Mouse (Mus musculus) forebrain, embryonic 14.5 days (tissue): ENCODE results near the gene Lekr1. TPM values are rescaled to one million over a fixed set of nuclear protein-coding genes. Genes with fewer than 3 reads are reported as not detected.
A peak's percentile ranks its signal among the peaks of the same experiment; 100 is the strongest.

Experiments used
- ATAC-seq: fragments of 200-750 bp; cut with Nextera tagmentation; 2 replicates; pipeline ENCODE4 v1.8.0; 2017; ENCODE audit warnings: mild to moderate bottlenecking, moderate library complexity
- DNase-seq: peaks from one replicate; pipeline ENCODE4 v3.0.0-alpha.2; 2015; ENCODE audit warnings: low spot score
- H3K27ac ChIP-seq: fragments of 300-500 bp; sonication (generic); 2 replicates; pipeline ENCODE4 v1.5.1; 2014; ENCODE audit warnings: low read depth, mild to moderate bottlenecking, control low read depth, low read length, moderate library complexity
- H3K27me3 ChIP-seq: fragments of 300-500 bp; sonication (generic); replicated peaks from 2 replicates; pipeline ENCODE4 v1.6.1; 2014; ENCODE audit warnings: low read length, control low read depth, mixed read lengths; ENCODE audit not compliant: control insufficient read depth, insufficient read depth
- H3K36me3 ChIP-seq: fragments of 300-500 bp; sonication (generic); 2 replicates; pipeline ENCODE4 v1.6.1; 2014; ENCODE audit warnings: low read length, control low read depth; ENCODE audit not compliant: control insufficient read depth, insufficient read depth
- H3K4me1 ChIP-seq: fragments of 300-500 bp; sonication (generic); 2 replicates; pipeline ENCODE4 v1.6.1; 2014; ENCODE audit warnings: antibody characterized with exemption, low read length, control low read depth; ENCODE audit not compliant: control insufficient read depth, insufficient read depth
- H3K4me2 ChIP-seq: fragments of 300-500 bp; sonication (generic); 2 replicates; pipeline ENCODE4 v1.6.1; 2014; ENCODE audit warnings: mild to moderate bottlenecking, control low read depth, low read length
- H3K4me3 ChIP-seq: fragments of 300-500 bp; sonication (generic); 2 replicates; pipeline ENCODE4 v1.5.1; 2014; ENCODE audit warnings: low read depth, low read length, control low read depth
- H3K9ac ChIP-seq: fragments of 300-500 bp; sonication (generic); 2 replicates; pipeline ENCODE4 v1.6.1; 2014; ENCODE audit warnings: mild to moderate bottlenecking, low read length, control low read depth, moderate library complexity
- H3K9me3 ChIP-seq: fragments of 300-500 bp; sonication (generic); replicated peaks from 2 replicates; pipeline ENCODE4 v1.6.1; 2016; ENCODE audit warnings: low read length, control low read depth, mixed read lengths; ENCODE audit not compliant: control insufficient read depth
- WGBS: fragments of 180-500 bp; shearing (Covaris S2); extraction: QIAGEN DNeasy Blood & Tissue Kit; methylation state at CpG from one replicate; pipeline ENCODE4 v1.1.7; 2014; 5-methylcytosine and 5-hydroxymethylcytosine counted together
- polyA plus RNA-seq: library from polyadenylated mRNA; unstranded; fragments of >200 nt; fragmentation: Nextera tagmentation; extraction: Ambion mirVana; gene quantifications from 2 replicates; pipeline ENCODE4 v1.2.1, GENCODE M21; 2014

Gene Lekr1
- polyA plus RNA-seq, 1 experiment from 2014 or later = 5.5 TPM

- H3K4me1 ChIP-seq = no peaks in the 10 kb centered on the region
- 60% methylated on average over 4 of the region's 4 CpGs for WGBS
- no peak overlapping the region for H3K4me2 ChIP-seq
- no peak overlapping the region for H3K27ac ChIP-seq
- ATAC-seq = no peak
- no peak overlapping the region for H3K9ac ChIP-seq
- no peaks in the 10 kb centered on the region for H3K9me3 ChIP-seq
- H3K36me3 ChIP-seq = no peaks in the 10 kb centered on the region
- H3K4me3 ChIP-seq = no peak overlapping the region
- no peaks in the 10 kb centered on the region for H3K27me3 ChIP-seq
- no peak for DNase-seq
These were observed 177.1 kb downstream of the Lekr1 start for GRCm38 (mm10) chr3:65843185-65843552.

- H3K9ac ChIP-seq = no peak overlapping the region
- no peak for DNase-seq
These were observed 178.3 kb downstream of the Lekr1 start for GRCm38 (mm10) chr3:65844302-65844701.

DNA sequence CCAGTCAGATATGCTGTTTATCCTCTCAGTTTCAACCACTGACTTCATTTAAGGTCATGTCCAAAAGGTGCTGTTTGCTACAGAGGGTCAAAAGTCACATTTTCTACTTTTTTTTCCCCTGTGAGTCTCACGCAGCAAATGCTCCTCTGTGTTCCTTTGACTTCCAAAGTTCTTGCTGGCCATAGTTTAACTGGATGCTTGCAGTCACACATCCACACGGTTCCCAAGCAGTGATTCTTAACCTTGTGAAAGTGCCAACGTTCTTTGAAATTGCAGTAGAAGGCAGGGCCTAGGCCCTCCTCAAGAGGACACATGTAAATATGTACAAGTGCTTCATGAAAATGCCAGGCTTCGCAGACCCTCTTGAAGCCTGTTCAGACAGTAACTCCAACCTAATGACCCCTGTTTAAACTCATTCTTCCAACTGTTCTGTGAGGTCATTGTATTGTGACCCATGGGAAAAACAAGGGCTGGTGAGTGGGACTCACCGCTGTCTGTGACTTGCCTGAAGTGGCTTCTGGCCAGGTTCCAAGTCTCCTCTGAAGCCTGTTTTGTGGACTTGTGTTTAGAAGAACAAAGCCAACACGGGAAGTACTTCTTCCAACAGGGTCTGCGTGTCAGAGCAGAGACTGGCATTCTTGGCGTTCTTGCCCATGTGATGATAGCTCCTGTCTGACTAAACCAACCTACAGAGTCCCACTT is 179.0 kb downstream of the Lekr1 start:
- Histone ChIP-seq H3K4me2 (no peak overlapping the region), H3K9ac (no peak overlapping the region), H3K27me3 (no peaks in the 10 kb centered on the region), H3K27ac (no peak overlapping the region), H3K9me3 (no peaks in the 10 kb centered on the region), H3K4me3 (no peak overlapping the region), H3K36me3 (no peaks in the 10 kb centered on the region), H3K4me1 (no peaks in the 10 kb centered on the region)
- DNase-seq = no peak
- WGBS = 62% methylated on average over 8 of the region's 8 CpGs
- ATAC-seq = 0 out of 2 replicates have a peak, but pooled peaks have one; percentile 26

More at GRCm38 (mm10) chr3:65844302-65844701, 178.3 kb downstream of the Lekr1 start:
- no peaks in the 10 kb centered on the region for H3K9me3 ChIP-seq
- H3K4me1 ChIP-seq = no peaks in the 10 kb centered on the region
- no peak overlapping the region for H3K27ac ChIP-seq
- ATAC-seq = no peak
- whole genome bisulfite sequencing = 93% methylated on average over 10 of the region's 10 CpGs
- H3K36me3 ChIP-seq = no peaks in the 10 kb centered on the region
- H3K4me3 ChIP-seq = no peak overlapping the region
- no peak overlapping the region for H3K4me2 ChIP-seq
- H3K27me3 ChIP-seq = no peaks in the 10 kb centered on the region

- no peaks in the 10 kb centered on the region for H3K9me3 ChIP-seq
- H3K4me2 ChIP-seq = no peak overlapping the region
- no peak overlapping the region for H3K4me3 ChIP-seq
- H3K36me3 ChIP-seq = no peaks in the 10 kb centered on the region
- WGBS = 76% methylated on average over 4 of the region's 4 CpGs
- no peak overlapping the region for H3K9ac ChIP-seq
- DNase-seq = no peak
- H3K27ac ChIP-seq = no peak overlapping the region
- H3K4me1 ChIP-seq = no peaks in the 10 kb centered on the region
- no peaks in the 10 kb centered on the region for H3K27me3 ChIP-seq
- ATAC-seq = no peak
These were observed 181.2 kb downstream of the Lekr1 start for GRCm38 (mm10) chr3:65847158-65847787.

DNA sequence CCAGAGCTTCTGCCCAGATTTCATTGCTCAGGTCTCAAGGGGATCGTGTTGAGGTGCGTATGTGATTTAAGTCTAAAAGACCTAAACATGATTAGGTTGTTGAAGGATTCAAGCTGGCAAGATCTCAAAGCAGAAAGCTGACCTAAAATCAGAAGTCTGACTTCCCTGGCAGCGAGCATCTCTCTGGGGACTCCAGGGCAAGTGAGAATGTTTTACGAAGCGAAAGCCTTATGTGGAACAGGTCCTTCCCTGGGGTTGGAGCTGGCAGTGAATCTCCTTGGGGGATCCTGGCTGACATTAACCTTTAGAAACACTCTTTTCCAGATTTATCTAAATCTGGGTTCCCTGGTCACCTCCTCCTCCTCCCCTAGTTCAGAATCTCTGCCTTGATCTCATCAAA is 187.7 kb downstream of the Lekr1 start:
- DNase-seq = no peak
- Histone ChIP-seq H3K36me3 (no peaks in the 10 kb centered on the region), H3K9me3 (no peaks in the 10 kb centered on the region), H3K4me1 (no peaks in the 10 kb centered on the region), H3K9ac (no peak overlapping the region), H3K27me3 (no peaks in the 10 kb centered on the region), H3K4me3 (no peak overlapping the region), H3K4me2 (no peak overlapping the region), H3K27ac (no peak overlapping the region)
- no peak for ATAC-seq
- 96% methylated on average over 5 of the region's 5 CpGs for WGBS

DNA sequence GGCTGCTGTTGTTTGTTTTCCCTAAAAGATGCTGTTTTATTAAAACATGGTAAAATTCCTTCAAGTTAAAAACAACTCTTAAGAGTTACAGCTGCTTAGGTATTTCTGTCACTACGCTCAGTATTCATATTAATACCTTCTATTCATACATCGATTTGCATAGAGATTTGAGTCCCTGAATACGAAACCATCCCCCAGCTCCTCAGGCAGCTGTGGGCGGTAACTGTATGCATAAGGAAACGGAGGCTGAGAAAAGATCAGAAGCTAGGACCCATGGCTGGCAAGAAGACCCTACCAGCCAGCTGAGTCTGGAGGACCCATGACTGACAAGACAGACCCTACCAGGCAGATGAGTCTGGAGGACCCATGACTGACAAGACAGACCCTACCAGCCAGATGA is 189.5 kb downstream of the Lekr1 start:
- H3K9ac ChIP-seq = no peak overlapping the region
- H3K4me3 ChIP-seq = no peak overlapping the region
- WGBS = 81% methylated on average over 5 of the region's 5 CpGs
- H3K4me2 ChIP-seq = no peak overlapping the region
- H3K4me1 ChIP-seq = no peaks in the 10 kb centered on the region
- no peaks in the 10 kb centered on the region for H3K36me3 ChIP-seq
- H3K9me3 ChIP-seq = no peaks in the 10 kb centered on the region
- DNase-seq = no peak
- H3K27ac ChIP-seq = no peak overlapping the region
- no peaks in the 10 kb centered on the region for H3K27me3 ChIP-seq
- ATAC-seq = no peak

DNA sequence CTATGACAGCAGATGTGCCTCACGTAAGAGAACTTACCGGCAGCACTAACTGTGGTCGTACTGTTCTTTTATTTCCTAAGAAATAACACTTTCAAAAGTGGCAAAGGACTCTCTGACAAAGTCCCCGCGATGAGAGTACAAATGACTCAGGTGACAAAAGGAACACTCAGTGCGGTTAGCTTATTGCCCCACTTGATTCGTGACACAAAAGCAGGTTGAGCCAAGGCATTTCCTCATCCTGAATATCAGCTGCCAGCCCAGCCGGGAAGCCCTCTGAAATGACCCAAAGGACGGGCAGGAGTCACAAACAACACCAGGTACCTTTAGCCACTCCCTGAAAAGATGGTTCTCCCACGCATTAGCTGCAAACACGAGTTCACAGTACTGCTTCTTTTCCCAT is 192.1 kb downstream of the Lekr1 start:
- no peak overlapping the region for H3K27ac ChIP-seq
- WGBS = 48% methylated on average over 11 of the region's 11 CpGs
- H3K9me3 ChIP-seq = no peaks in the 10 kb centered on the region
- ATAC-seq (no peak), DNase-seq (no peak)
- no peaks in the 10 kb centered on the region for H3K36me3 ChIP-seq
- H3K4me3 ChIP-seq = no peak overlapping the region
- no peaks in the 10 kb centered on the region for H3K27me3 ChIP-seq
- peaks cover 15% of the 10 kb centered on the region for H3K4me1 ChIP-seq
- H3K9ac ChIP-seq = no peak overlapping the region
- no peak overlapping the region for H3K4me2 ChIP-seq

- no peaks in the 10 kb centered on the region for H3K9me3 ChIP-seq
- DNase-seq (no peak), ATAC-seq (no peak)
- no peaks in the 10 kb centered on the region for H3K27me3 ChIP-seq
- peaks cover 16% of the 10 kb centered on the region for H3K4me1 ChIP-seq
- no peak overlapping the region for H3K4me2 ChIP-seq
- no peak overlapping the region for H3K27ac ChIP-seq
- H3K9ac ChIP-seq = no peak overlapping the region
- H3K36me3 ChIP-seq = no peaks in the 10 kb centered on the region
- 33% methylated on average over 13 of the region's 13 CpGs for WGBS
- no peak overlapping the region for H3K4me3 ChIP-seq
These were observed 192.8 kb downstream of the Lekr1 start for GRCm38 (mm10) chr3:65858741-65859348.

DNA sequence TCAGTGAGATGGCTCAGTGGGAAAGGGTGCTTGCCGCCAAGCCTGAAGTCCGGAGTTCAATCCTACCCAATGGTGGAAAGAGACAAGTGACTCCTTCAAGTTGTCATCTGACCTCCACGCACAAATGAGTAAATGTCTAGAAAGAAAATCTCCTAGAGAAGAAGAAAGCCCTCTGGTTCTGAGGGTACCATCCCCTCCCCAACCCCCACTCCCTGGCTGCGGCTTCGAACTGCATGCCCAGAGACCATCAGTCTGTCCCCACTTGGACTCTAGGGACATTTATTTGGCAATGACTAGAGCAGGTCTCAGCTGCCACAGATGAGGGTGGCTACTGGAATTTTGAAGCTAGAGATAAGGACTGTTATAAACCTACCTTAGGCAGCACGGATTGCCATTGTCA is 193.7 kb downstream of the Lekr1 start:
- no peak overlapping the region for H3K4me3 ChIP-seq
- H3K9me3 ChIP-seq = no peaks in the 10 kb centered on the region
- 89% methylated on average over 6 of the region's 6 CpGs for WGBS
- no peaks in the 10 kb centered on the region for H3K36me3 ChIP-seq
- H3K4me1 ChIP-seq = peaks cover 20% of the 10 kb centered on the region
- DNase-seq (no peak), ATAC-seq (no peak)
- H3K9ac ChIP-seq = no peak overlapping the region
- H3K27me3 ChIP-seq = no peaks in the 10 kb centered on the region; the same call in 1 of the 2 replicates
- no peak overlapping the region for H3K27ac ChIP-seq
- no peak overlapping the region for H3K4me2 ChIP-seq
